Mouse (Mus musculus): Measurements from ENCODE around the gene Pbx4.
A peak's percentile ranks its signal among the peaks of the same experiment; 100 is the strongest.

Gene Pbx4

GRCm38 (mm10) chr8:69870003-69870765 lies 37.9 kb downstream of the Pbx4 start:
- DNase-seq (ENCODE audit: extremely low read depth, low read depth, low spot score) = no peak

- DNase-seq (ENCODE audit: extremely low read depth, low read depth, low spot score) = peak; percentile 51
These were observed 38.6 kb downstream of the Pbx4 start for GRCm38 (mm10) chr8:69870907-69871306.

GRCm38 (mm10) chr8:69874155-69874554 lies 41.9 kb downstream of the Pbx4 start:
- no peak for DNase-seq (ENCODE audit: extremely low read depth, low read depth, low spot score)

GRCm38 (mm10) chr8:69874654-69875053 lies 42.4 kb downstream of the Pbx4 start:
- no peak for DNase-seq (ENCODE audit: extremely low read depth, low read depth, low spot score)

GRCm38 (mm10) chr8:69876097-69876496 lies 43.8 kb downstream of the Pbx4 start:
- no peak for DNase-seq (ENCODE audit: extremely low read depth, low read depth, low spot score)

- no peak for DNase-seq (ENCODE audit: extremely low read depth, low read depth, low spot score)
These were observed 44.7 kb downstream of the Pbx4 start for GRCm38 (mm10) chr8:69876967-69877366.

GRCm38 (mm10) chr8:69877396-69877795 lies 45.1 kb downstream of the Pbx4 start:
- no peak for DNase-seq (ENCODE audit: extremely low read depth, low read depth, low spot score)

GRCm38 (mm10) chr8:69877992-69878391 lies 45.7 kb downstream of the Pbx4 start:
- no peak for DNase-seq (ENCODE audit: extremely low read depth, low read depth, low spot score)

- DNase-seq (ENCODE audit: extremely low read depth, low read depth, low spot score) = no peak
These were observed 47.4 kb downstream of the Pbx4 start for GRCm38 (mm10) chr8:69879678-69880077.

- DNase-seq (ENCODE audit: extremely low read depth, low read depth, low spot score) = no peak
These were observed 48.5 kb downstream of the Pbx4 start for GRCm38 (mm10) chr8:69880841-69881240.

GRCm38 (mm10) chr8:69881261-69881865 lies 49.1 kb downstream of the Pbx4 start:
- DNase-seq (ENCODE audit: extremely low read depth, low read depth, low spot score) = no peak

- DNase-seq (ENCODE audit: extremely low read depth, low read depth, low spot score) = no peak
These were observed 49.9 kb downstream of the Pbx4 start for GRCm38 (mm10) chr8:69882021-69882756.

GRCm38 (mm10) chr8:69882833-69883600 lies 50.7 kb downstream of the Pbx4 start:
- DNase-seq (ENCODE audit: extremely low read depth, low read depth, low spot score) = no peak

- no peak for DNase-seq (ENCODE audit: extremely low read depth, low read depth, low spot score)
These were observed 51.9 kb downstream of the Pbx4 start for GRCm38 (mm10) chr8:69884141-69884540.

GRCm38 (mm10) chr8:69887289-69888243 lies 55.3 kb downstream of the Pbx4 start, which contains the start of gene Cilp2:
Cilp2 (minus strand) TSS chr8:69887687.
- no peak for DNase-seq (ENCODE audit: extremely low read depth, low read depth, low spot score)

- no peak for DNase-seq (ENCODE audit: extremely low read depth, low read depth, low spot score)
These were observed 56.1 kb downstream of the Pbx4 start for GRCm38 (mm10) chr8:69888244-69888866.

- DNase-seq (ENCODE audit: extremely low read depth, low read depth, low spot score) = no peak
These were observed 56.6 kb downstream of the Pbx4 start for GRCm38 (mm10) chr8:69888902-69889301.

GRCm38 (mm10) chr8:69890813-69891241 lies 58.5 kb downstream of the Pbx4 start:
- DNase-seq (ENCODE audit: extremely low read depth, low read depth, low spot score) = no peak

- DNase-seq (ENCODE audit: extremely low read depth, low read depth, low spot score) = no peak
These were observed 61.6 kb downstream of the Pbx4 start for GRCm38 (mm10) chr8:69893863-69894262.

All from fat pad, adult 2 months (tissue).